Mouse (Mus musculus): Measurements from ENCODE around the gene Cacna2d2. TPM values are rescaled to one million over a fixed set of nuclear protein-coding genes. Genes with fewer than 3 reads are reported as not detected.

The Cacna2d2 gene
- total and polyA plus RNA-seq, 3 experiments: 0.67 TPM; not detected in 2

- Histone ChIP-seq H3K4me3 (ENCODE audit: control insufficient read depth in 1 of 2, insufficient read depth in 1 of 2, low read depth in 2 of 2, low read length in 2 of 2) (no peak overlapping the region), H3K36me3 (ENCODE audit: control insufficient read depth in 1 of 2, insufficient read depth in 2 of 2, low read length in 2 of 2) (no peaks in the 10 kb centered on the region), H3K79me2 (ENCODE audit: control insufficient read depth, insufficient read depth, low read length, poor library complexity) (no peaks in the 10 kb centered on the region), H3K9ac (ENCODE audit: control insufficient read depth, low read depth, low read length, poor library complexity, severe bottlenecking) (no peak overlapping the region), H3K9me3 (replicated peaks; ENCODE audit: insufficient read depth, low read length) (no peaks in the 10 kb centered on the region), H3K4me1 (ENCODE audit: control insufficient read depth in 1 of 2, insufficient read depth in 2 of 2, low read length in 2 of 2) (no peaks in the 10 kb centered on the region), H3K27me3 (ENCODE audit: control insufficient read depth in 1 of 2, insufficient read depth in 2 of 2, low read length in 2 of 2) (peaks cover 13 to 25% of the 10 kb centered on the region in 2 experiments), H3K27ac (ENCODE audit: control insufficient read depth, low read depth, low read length) (no peak overlapping the region)
- no peak for DNase-seq (ENCODE audit: low read depth, low spot score)
- TF ChIP-seq SMC3 (IDR thresholded peaks at IDR 0.05; ENCODE audit: low read depth, low read length): no peak
- TF ChIP-seq HCFC1 (IDR thresholded peaks at IDR 0.05; ENCODE audit: low read depth, low read length): no peak
- no peak for TF ChIP-seq MXI1 (IDR thresholded peaks at IDR 0.05; ENCODE audit: low read depth, low read length)
- TF ChIP-seq MYC (IDR thresholded peaks at IDR 0.05; ENCODE audit: low read depth, low read length): no peak
- TF ChIP-seq CTCF (IDR thresholded peaks at IDR 0.05 in 2 of 3, conservative IDR thresholded peaks at IDR 0.05 in 1 of 3; ENCODE audit: control insufficient read depth in 1 of 3, insufficient read depth in 1 of 3, low read depth in 2 of 3, low read length in 3 of 3, poor library complexity in 1 of 3, severe bottlenecking in 1 of 3): no peak
- no peak for TF ChIP-seq SIN3A (IDR thresholded peaks at IDR 0.05; ENCODE audit: low read length)
- no peak for TF ChIP-seq CHD1 (IDR thresholded peaks at IDR 0.05; ENCODE audit: low read depth, low read length)
These were observed 21.5 kb downstream of the Cacna2d2 start for GRCm38 (mm10) chr9:107420898-107421297.

- no peak for TF ChIP-seq MYB (IDR thresholded peaks at IDR 0.05; ENCODE audit: low read depth, low read length)
- no peak for TF ChIP-seq JUND (IDR thresholded peaks at IDR 0.05; ENCODE audit: low read depth, low read length)
- TF ChIP-seq POLR2A (IDR thresholded peaks at IDR 0.05; ENCODE audit: control insufficient read depth in 1 of 2, insufficient read depth in 1 of 2, low read depth in 1 of 2, low read length in 2 of 2, poor library complexity in 1 of 2): no peak
- TF ChIP-seq GATA1 (IDR thresholded peaks at IDR 0.05; ENCODE audit: low read depth, low read length): no peak
- TF ChIP-seq ELF1 (IDR thresholded peaks at IDR 0.05; ENCODE audit: low read depth, low read length): no peak
- no peak for TF ChIP-seq RCOR1 (IDR thresholded peaks at IDR 0.05; ENCODE audit: low read depth, low read length)
- no peak for TF ChIP-seq KAT2A (conservative IDR thresholded peaks at IDR 0.05; ENCODE audit: low read depth, low read length)
- no peak for TF ChIP-seq HCFC1 (IDR thresholded peaks at IDR 0.05; ENCODE audit: low read depth, low read length)
- no peak for TF ChIP-seq MAX (IDR thresholded peaks at IDR 0.05; ENCODE audit: low read length)
- TF ChIP-seq TCF12 (IDR thresholded peaks at IDR 0.05; ENCODE audit: low read depth, low read length): no peak
- TF ChIP-seq NRF1 (IDR thresholded peaks at IDR 0.05; ENCODE audit: insufficient read depth, low read depth, low read length, poor library complexity, severe bottlenecking): no peak
- no peak for TF ChIP-seq CHD2 (IDR thresholded peaks at IDR 0.05; ENCODE audit: low read length)
- Histone ChIP-seq H3K27me3 (ENCODE audit: control insufficient read depth in 1 of 2, insufficient read depth in 2 of 2, low read length in 2 of 2) (peaks cover 13 to 25% of the 10 kb centered on the region in 2 experiments), H3K4me3 (ENCODE audit: control insufficient read depth in 1 of 2, insufficient read depth in 1 of 2, low read depth in 2 of 2, low read length in 2 of 2) (no peak overlapping the region)
These were observed 23.5 kb downstream of the Cacna2d2 start for GRCm38 (mm10) chr9:107422878-107423277.

More at GRCm38 (mm10) chr9:107422878-107423277, 23.5 kb downstream of the Cacna2d2 start:
- no peak overlapping the region for H3K27ac ChIP-seq (ENCODE audit: control insufficient read depth, low read depth, low read length)
- no peak for DNase-seq (ENCODE audit: low read depth, low spot score)
- no peaks in the 10 kb centered on the region for H3K9me3 ChIP-seq (replicated peaks; ENCODE audit: insufficient read depth, low read length)
- H3K9ac ChIP-seq (ENCODE audit: control insufficient read depth, low read depth, low read length, poor library complexity, severe bottlenecking): no peak overlapping the region
- no peaks in the 10 kb centered on the region for H3K4me1 ChIP-seq (ENCODE audit: control insufficient read depth in 1 of 2, insufficient read depth in 2 of 2, low read length in 2 of 2)
- H3K79me2 ChIP-seq (ENCODE audit: control insufficient read depth, insufficient read depth, low read length, poor library complexity): no peaks in the 10 kb centered on the region
- no peaks in the 10 kb centered on the region for H3K36me3 ChIP-seq (ENCODE audit: control insufficient read depth in 1 of 2, insufficient read depth in 2 of 2, low read length in 2 of 2)
